Mouse (Mus musculus) limb, embryonic 14.5 days (tissue): ENCODE measurements at regions not wholly inside any gene's neighbourhood (a gene's known extent, or its start where the extent isn't known, plus 50 kb on each side); places are given as distances from the start of the nearest gene placed in this dataset.

Experiments used
- ATAC-seq: fragments of 200-750 bp; cut with Nextera tagmentation; 2 replicates; pipeline ENCODE4 v1.8.0; 2017; ENCODE audit warnings: low read depth, moderate number of reproducible peaks, moderate TSS enrichment; ENCODE audit not compliant: low FRiP score
- DNase-seq: peaks from one replicate; pipeline ENCODE4 v3.0.0-alpha.2; 2015; ENCODE audit warnings: low spot score
- H3K27ac ChIP-seq: fragments of 300-500 bp; sonication (generic); replicated peaks from 2 replicates; pipeline ENCODE4 v1.5.1; 2014; ENCODE audit warnings: low read depth, mild to moderate bottlenecking, low read length, moderate library complexity, mixed read lengths
- H3K27me3 ChIP-seq: fragments of 300-500 bp; sonication (generic); 2 replicates; pipeline ENCODE4 v1.6.1; 2014; ENCODE audit warnings: low read length, mixed read lengths; ENCODE audit not compliant: control insufficient read depth, insufficient read depth
- H3K36me3 ChIP-seq: fragments of 300-500 bp; sonication (generic); 2 replicates; pipeline ENCODE4 v1.6.1; 2014; ENCODE audit warnings: mild to moderate bottlenecking, low read length, moderate library complexity, mixed read lengths; ENCODE audit not compliant: control insufficient read depth, insufficient read depth
- H3K4me1 ChIP-seq: fragments of 300-500 bp; sonication (generic); 2 replicates; pipeline ENCODE4 v1.6.1; 2014; ENCODE audit warnings: antibody characterized with exemption, low read length, mixed read lengths; ENCODE audit not compliant: control insufficient read depth, insufficient read depth
- H3K4me2 ChIP-seq: fragments of 300-500 bp; sonication (generic); replicated peaks from 2 replicates; pipeline ENCODE4 v1.6.1; 2014; ENCODE audit warnings: low read depth, mild to moderate bottlenecking, low read length, moderate library complexity; ENCODE audit not compliant: severe bottlenecking
- H3K4me3 ChIP-seq: fragments of 300-500 bp; sonication (generic); replicated peaks from 2 replicates; pipeline ENCODE4 v1.5.1; 2014; ENCODE audit warnings: low read length
- H3K9ac ChIP-seq: fragments of 300-500 bp; sonication (generic); 2 replicates; pipeline ENCODE4 v1.6.1; 2014; ENCODE audit warnings: mild to moderate bottlenecking, low read depth, low read length, moderate library complexity; ENCODE audit not compliant: severe bottlenecking
- H3K9me3 ChIP-seq: fragments of 300-500 bp; sonication (generic); 2 replicates; pipeline ENCODE4 v1.6.1; 2016; ENCODE audit warnings: low read length; ENCODE audit not compliant: control insufficient read depth
- POLR2A ChIP-seq: fragments of 200-500 bp; IDR thresholded peaks from 2 replicates; pipeline ENCODE4 v1.8.0; 2012; ENCODE audit warnings: inconsistent platforms, mild to moderate bottlenecking, moderate library complexity, borderline replicate concordance; ENCODE audit not compliant: insufficient read depth, insufficient read length; ENCODE audit errors: extremely low read depth
- WGBS: fragments of 180-500 bp; shearing (Covaris S2); extraction: QIAGEN DNeasy Blood & Tissue Kit; methylation state at CpG from one replicate; pipeline ENCODE4 v1.1.7; 2014; 5-methylcytosine and 5-hydroxymethylcytosine counted together

- no peaks in the 10 kb centered on the region for H3K27me3 ChIP-seq
- no peak for TF ChIP-seq POLR2A
- H3K36me3 ChIP-seq = no peaks in the 10 kb centered on the region
- 23% methylated on average over 1 of the region's 1 CpGs for WGBS
- ATAC-seq (no peak), DNase-seq (no peak)
- H3K9ac ChIP-seq = no peak overlapping the region
- no peaks in the 10 kb centered on the region for H3K4me1 ChIP-seq
- H3K4me3 ChIP-seq = no peak overlapping the region
- H3K27ac ChIP-seq = no peak overlapping the region
- H3K9me3 ChIP-seq = no peaks in the 10 kb centered on the region
- no peak overlapping the region for H3K4me2 ChIP-seq
These were observed 241.9 kb downstream of the Ankrd16 start for GRCm38 (mm10) chr2:12019607-12020006.

- WGBS = 41% methylated on average over 10 of the region's 10 CpGs
- H3K27me3 ChIP-seq = no peaks in the 10 kb centered on the region
- ATAC-seq (no peak), DNase-seq (peak; percentile 14)
- H3K36me3 ChIP-seq = no peaks in the 10 kb centered on the region
- no peaks in the 10 kb centered on the region for H3K4me1 ChIP-seq
- H3K4me2 ChIP-seq = no peak overlapping the region
- TF ChIP-seq POLR2A = no peak
- H3K4me3 ChIP-seq = no peak overlapping the region
- H3K9me3 ChIP-seq = no peaks in the 10 kb centered on the region
- no peak overlapping the region for H3K27ac ChIP-seq
- H3K9ac ChIP-seq = no peak overlapping the region
These were observed 245.9 kb downstream of the Ankrd16 start for GRCm38 (mm10) chr2:12023402-12024111.

- Histone ChIP-seq H3K9ac (no peak overlapping the region), H3K36me3 (no peaks in the 10 kb centered on the region), H3K4me1 (no peaks in the 10 kb centered on the region), H3K4me2 (no peak overlapping the region), H3K9me3 (no peaks in the 10 kb centered on the region), H3K27me3 (no peaks in the 10 kb centered on the region), H3K4me3 (no peak overlapping the region), H3K27ac (no peak overlapping the region)
- ATAC-seq = no peak
- WGBS = 83% methylated on average over 1 of the region's 1 CpGs
- TF ChIP-seq POLR2A = no peak
- no peak for DNase-seq
These were observed 248.5 kb downstream of the Ankrd16 start for GRCm38 (mm10) chr2:12026220-12026619.

- no peak overlapping the region; the same call in 1 of the 2 replicates for H3K4me2 ChIP-seq
- no peak for ATAC-seq
These were observed 256.0 kb downstream of the Ankrd16 start for GRCm38 (mm10) chr2:12033518-12034322.

GRCm38 (mm10) chr2:12034323-12034585 is 256.6 kb downstream of the Ankrd16 start:
- no peak overlapping the region for H3K9ac ChIP-seq
- no peak overlapping the region for H3K4me2 ChIP-seq
- no peaks in the 10 kb centered on the region for H3K27me3 ChIP-seq
- ATAC-seq (no peak), DNase-seq (no peak)
- 50% methylated on average over 8 of the region's 8 CpGs for WGBS
- no peak overlapping the region for H3K27ac ChIP-seq
- no peak for TF ChIP-seq POLR2A
- no peaks in the 10 kb centered on the region for H3K9me3 ChIP-seq
- H3K4me1 ChIP-seq = no peaks in the 10 kb centered on the region; the same call in 1 of the 2 replicates
- no peaks in the 10 kb centered on the region for H3K36me3 ChIP-seq
- H3K4me3 ChIP-seq = no peak overlapping the region

More at GRCm38 (mm10) chr2:12033518-12034322, 256.0 kb downstream of the Ankrd16 start:
- Histone ChIP-seq H3K36me3 (no peaks in the 10 kb centered on the region), H3K4me1 (no peaks in the 10 kb centered on the region; the same call in 1 of the 2 replicates), H3K27me3 (no peaks in the 10 kb centered on the region), H3K4me3 (no peak overlapping the region), H3K9ac (no peak overlapping the region), H3K27ac (no peak overlapping the region), H3K9me3 (no peaks in the 10 kb centered on the region)
- WGBS = 62% methylated on average over 11 of the region's 11 CpGs
- no peak for DNase-seq
- no peak for TF ChIP-seq POLR2A
